Mouse (Mus musculus) gastrocnemius, adult 8-10 months (tissue): ENCODE measurements around the gene Drd3. TPM values are rescaled to one million over a fixed set of nuclear protein-coding genes. Genes with fewer than 3 reads are reported as not detected.

ENCODE experiments used
- DNase-seq, 2 experiments: peaks; one replicate each; pipeline ENCODE4 v3.0.0; 2022; ENCODE audit warnings: low spot score in 2 of 2
- microRNA-seq: library from miRNA; unstranded; fragments of <30 nt; microRNA quantifications from one replicate; pipeline ENCODE4 v1.2.0, GENCODE M21; 2022
- total RNA-seq, 4 experiments: library from RNA; stranded (reverse); gene quantifications; 2 replicates each; pipeline ENCODE4 v1.2.4; 2022

The Drd3 gene
- total RNA-seq, 4 experiments from 2014 or later = not detected

- DNase-seq = no peak
Measured at GRCm38 (mm10) chr16:43801137-43801536, 47.3 kb downstream of the Drd3 start.

DNA sequence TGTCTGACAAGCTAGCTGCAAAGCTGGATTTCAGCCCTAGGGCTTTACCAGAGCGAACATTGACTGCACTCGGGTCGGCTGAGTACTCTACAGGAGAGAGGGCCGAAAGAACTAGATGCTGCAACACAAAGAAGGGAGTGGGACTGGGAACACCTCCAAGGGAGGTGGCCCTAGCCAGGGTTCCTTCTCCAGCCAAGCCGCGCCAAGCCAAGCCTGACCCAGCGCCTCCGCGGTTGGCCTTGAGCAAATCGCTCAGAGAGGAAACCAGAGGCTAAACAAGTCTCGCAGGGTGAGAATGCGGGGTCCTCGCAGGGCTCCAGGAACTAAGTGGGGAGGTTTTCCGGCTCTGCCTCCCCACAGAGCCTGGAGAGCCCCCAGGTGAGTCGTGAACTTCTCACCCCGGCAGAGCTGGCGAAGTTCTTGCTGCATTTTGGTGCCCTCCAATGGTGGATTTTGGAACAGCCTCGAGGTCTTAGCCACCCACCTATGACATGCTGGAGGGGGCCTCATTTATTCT lies 48.0 kb downstream of the Drd3 start:
- DNase-seq = peak; percentile 54 to 63

DNA sequence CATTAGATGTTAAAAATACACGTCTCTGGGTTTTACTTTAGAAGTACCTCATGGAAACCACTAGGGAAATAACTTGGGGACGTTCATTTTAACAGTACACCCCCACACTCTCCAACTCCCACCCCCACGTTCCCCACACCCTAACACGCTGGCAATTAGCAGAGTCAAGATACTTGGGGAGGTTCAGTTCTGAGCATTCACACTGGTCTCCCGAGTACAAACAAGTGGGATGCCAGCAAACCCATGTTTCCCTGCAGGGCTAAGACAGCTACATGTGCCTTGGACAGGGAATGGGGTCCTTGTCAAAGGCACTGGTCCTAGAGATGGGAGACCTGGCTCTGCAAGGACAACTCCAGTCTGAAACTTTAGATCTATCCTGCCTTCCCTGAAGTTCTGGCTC lies 48.6 kb downstream of the Drd3 start:
- DNase-seq = no peak

GRCm38 (mm10) chr16:43804364-43804763 lies 50.5 kb downstream of the Drd3 start:
- DNase-seq = no peak

DNA sequence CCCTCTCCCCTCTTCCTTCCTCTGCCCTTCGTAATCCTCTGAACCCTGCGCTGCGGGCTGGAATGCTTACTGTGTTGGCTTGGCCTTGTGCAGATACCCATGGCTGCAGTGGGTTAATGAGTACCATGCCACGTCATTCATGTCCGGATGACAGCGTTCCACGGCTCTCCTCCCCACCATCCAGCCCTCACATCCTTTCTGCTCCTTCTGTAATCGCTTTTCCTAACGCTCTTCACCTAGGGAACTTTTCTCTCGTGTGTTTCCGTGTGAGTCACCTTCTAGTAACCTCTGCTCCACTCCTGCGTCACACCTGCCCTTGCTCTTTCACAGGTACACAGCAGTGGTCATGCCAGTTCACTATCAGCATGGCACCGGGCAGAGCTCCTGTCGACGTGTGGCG lies 53.2 kb downstream of the Drd3 start:
- no peak for DNase-seq

GRCm38 (mm10) chr16:43809429-43809828 lies 55.6 kb downstream of the Drd3 start:
- no peak for DNase-seq

- no peak for DNase-seq
Measured at GRCm38 (mm10) chr16:43811402-43811801, 57.6 kb downstream of the Drd3 start.

DNA sequence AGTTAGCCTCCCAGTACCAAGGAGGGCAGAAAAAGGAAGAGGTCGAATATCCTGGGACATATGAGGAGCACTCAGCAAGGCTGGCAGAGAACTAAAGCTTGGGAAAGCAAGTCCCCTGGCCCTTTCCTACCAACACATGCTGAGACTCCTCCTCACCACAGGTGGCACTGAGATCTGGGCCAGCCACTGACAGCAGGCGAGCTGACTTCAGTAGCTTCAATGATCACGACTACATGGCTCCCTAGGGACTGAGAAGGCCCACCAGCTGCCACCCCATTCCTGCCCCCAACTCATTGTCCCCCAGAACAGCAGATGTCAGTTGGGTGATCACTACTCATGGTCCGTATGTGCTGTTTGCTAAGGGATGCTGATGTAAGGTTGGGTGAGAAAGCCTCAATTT lies 60.8 kb downstream of the Drd3 start:
- DNase-seq = no peak

- DNase-seq = no peak
Measured at GRCm38 (mm10) chr16:43816321-43816720, 62.5 kb downstream of the Drd3 start.

DNA sequence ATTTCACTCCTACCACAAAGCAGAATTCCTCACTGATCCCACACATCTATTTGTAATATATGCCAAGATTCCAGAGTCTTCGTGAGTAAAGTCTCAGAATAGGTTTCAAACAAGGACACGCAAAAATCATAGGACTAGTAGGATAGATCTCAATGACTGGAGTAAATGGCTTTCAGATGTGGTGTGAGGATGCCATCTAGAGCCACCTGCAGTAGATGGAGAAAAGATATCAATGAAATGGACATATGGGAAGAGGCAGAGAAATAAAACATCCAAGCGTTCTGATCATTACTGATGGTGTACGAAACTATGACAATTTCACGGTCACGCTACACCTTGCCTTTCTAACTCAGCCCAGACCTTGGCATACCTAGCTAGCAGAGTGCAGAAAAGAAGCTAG lies 64.6 kb downstream of the Drd3 start:
- no peak for DNase-seq

DNA sequence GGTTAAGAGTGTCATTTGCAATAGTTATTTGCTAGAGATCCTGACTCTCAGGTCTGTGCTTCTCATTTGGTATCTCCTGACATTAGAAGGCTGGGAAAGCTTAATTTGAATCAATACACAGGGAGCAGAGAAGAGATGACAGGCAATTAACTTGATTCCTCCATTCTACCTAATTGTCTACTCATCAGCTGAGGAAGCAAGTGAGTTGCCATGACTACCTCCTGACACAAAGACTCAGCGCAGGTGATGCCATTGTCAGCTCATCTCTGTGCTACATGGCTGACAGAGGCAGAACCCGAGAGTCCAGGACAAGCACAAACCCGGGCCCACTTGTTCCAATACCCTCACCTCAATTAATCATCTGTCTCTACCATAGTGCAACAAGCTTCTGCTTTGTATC lies 73.7 kb downstream of the Drd3 start:
- no peak for DNase-seq

GRCm38 (mm10) chr16:43831957-43832356 lies 78.1 kb downstream of the Drd3 start:
- DNase-seq = no peak

GRCm38 (mm10) chr16:43841236-43841635 lies 87.4 kb downstream of the Drd3 start:
- DNase-seq = no peak

- DNase-seq = no peak
Measured at GRCm38 (mm10) chr16:43849839-43850238, 96.0 kb downstream of the Drd3 start.

GRCm38 (mm10) chr16:43858941-43859476 lies 105.2 kb downstream of the Drd3 start:
- no peak for DNase-seq

DNA sequence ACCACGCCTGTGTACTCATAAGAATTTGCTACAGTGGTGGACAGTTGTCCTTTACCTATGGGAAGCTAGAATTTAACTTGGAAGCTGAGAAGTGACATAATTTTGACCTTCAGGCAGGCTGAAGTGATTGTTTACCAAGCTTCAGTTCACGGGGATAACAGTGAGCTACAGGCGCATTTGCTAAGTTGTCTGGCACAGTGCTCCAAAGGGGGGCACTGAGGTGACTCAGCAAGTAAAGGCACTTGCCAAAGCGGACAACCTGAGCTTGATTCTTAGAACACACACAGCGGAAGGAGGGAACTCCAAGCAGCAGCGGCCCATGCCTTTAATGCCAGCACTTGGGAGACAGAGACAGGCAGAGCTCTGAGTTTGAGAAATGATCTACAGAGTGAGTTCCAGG lies 106.8 kb downstream of the Drd3 start:
- DNase-seq = no peak

GRCm38 (mm10) chr16:43869805-43870204 lies 116.0 kb downstream of the Drd3 start:
- no peak for DNase-seq

DNA sequence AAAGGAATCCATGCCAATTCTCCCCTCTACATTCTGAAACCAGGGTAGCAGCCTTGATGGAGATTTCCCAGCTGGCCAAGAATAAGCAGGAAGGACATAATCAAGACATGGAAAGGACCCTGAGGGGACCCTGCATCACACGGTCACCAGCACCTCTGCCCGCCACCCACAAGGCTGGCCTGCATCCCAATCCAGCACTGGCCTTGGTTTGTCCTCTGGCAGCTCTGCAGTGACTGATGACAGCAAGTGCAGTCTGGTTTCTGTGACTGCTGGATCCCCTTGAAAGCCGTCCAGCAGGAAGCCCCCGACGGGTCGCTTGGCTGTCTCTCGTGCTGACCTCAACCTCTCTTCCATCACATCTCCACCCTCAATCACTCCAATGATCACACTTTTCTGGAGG lies 117.6 kb downstream of the Drd3 start:
- no peak for DNase-seq

Small RNA genes lying within 50 kb of the gene (microRNA-seq; reads per million reads assigned to microRNA genes)
- not detected for gene Gm25996

Other genes with a start within 250 kb of the Drd3 start
- not detected for gene Tigit, start 89.9 kb upstream of the Drd3 start, total RNA-seq
- 1 to 10 TPM; 1.1 to 2.1 (median 1.4) TPM for gene Ccdc191, start 135.8 kb downstream of the Drd3 start, total RNA-seq
- gene Qtrt2, start 172.8 kb downstream of the Drd3 start, total RNA-seq = 1 to 10 TPM; 6.4 to 8.8 (median 7.4) TPM
- 10 to 100 TPM in 2 of 4 experiments, 1 to 10 TPM in 2; 8.3 to 13.8 (median 9.4) TPM for gene Zdhhc23, start 225.8 kb downstream of the Drd3 start, total RNA-seq